Mouse (Mus musculus): Measurements from ENCODE around the gene Tbca. TPM values are rescaled to one million over a fixed set of nuclear protein-coding genes. Genes with fewer than 3 reads are reported as not detected.

The Tbca gene
- polyA plus RNA-seq, 1 experiment from 2014 or later, result 330 TPM

DNA sequence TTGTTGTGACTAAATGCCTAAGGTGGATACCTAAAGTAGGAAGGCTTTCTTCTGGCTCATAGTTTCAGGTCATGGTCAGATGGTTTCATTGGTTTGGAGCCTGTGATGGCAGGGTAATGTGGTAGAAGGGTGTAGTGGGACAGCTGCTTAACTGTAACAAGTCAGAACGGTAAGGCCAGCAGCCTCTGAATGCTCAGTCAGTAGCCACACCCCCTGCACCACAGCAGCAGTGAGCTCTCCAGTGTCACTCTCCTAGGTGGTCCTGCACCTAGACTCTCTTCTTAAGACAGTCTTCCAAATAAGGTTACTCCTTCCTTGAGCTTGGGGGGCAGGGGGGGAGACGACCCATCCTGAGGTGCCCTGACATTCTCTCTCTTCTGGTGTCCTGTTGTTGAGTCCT is 39.1 kb downstream of the Tbca start:
- DNase-seq (ENCODE audit: low spot score) (no peak), ATAC-seq (ENCODE audit: insufficient number of reproducible peaks, low FRiP score, low TSS enrichment, low read depth) (no peak)
- Histone ChIP-seq H3K9me3 (ENCODE audit: control insufficient read depth, low read length) (no peaks in the 10 kb centered on the region), H3K27me3 (ENCODE audit: control insufficient read depth, insufficient read depth, low read length) (no peaks in the 10 kb centered on the region), H3K4me2 (ENCODE audit: low read depth, severe bottlenecking) (no peak overlapping the region), H3K36me3 (ENCODE audit: control insufficient read depth, insufficient read depth, low read length) (no peaks in the 10 kb centered on the region), H3K4me3 (ENCODE audit: low read depth, low read length) (no peak overlapping the region), H3K27ac (replicated peaks; ENCODE audit: low read depth, low read length) (no peak overlapping the region), H3K4me1 (ENCODE audit: control insufficient read depth, insufficient read depth, low read length) (no peaks in the 10 kb centered on the region), H3K9ac (ENCODE audit: low read length) (no peak overlapping the region)
- 67% methylated on average over 2 of the region's 2 CpGs for WGBS

DNA sequence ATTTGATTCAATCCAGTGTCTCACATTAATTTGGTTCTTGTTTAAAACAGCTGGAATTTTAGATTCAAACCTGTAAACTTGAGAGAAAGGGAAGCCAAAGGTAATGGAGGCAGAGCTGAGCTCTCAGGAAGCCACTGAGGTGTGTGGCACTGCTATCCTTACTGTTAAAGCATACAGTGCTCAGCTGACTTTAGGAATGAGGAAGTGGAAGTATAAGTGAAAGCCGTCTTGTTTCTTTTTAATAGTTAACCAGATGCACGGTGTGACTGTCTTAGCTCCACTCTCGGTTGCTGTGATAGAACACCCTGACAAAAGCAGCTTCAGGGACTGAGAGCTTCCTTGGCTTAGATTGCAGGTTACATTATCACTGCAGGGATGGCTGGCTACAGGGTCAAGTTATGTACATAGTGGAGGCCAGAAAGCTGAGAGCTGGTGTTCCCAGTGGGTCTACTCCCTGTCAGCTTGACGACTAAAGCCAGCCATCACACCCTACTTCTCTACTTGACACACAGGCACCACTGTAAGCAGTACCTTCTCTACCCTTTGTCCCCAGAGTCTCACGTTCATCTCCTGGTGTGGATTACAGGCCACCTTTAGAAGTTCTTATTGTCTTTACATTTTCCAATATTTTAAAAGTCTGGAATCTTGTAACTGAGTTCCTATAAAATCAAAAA is 49.5 kb downstream of the Tbca start:
- peaks cover 8% of the 10 kb centered on the region; the same call in 1 of the 2 replicates for H3K36me3 ChIP-seq (ENCODE audit: control insufficient read depth, insufficient read depth, low read length)
- ATAC-seq (ENCODE audit: insufficient number of reproducible peaks, low FRiP score, low TSS enrichment, low read depth) (no peak), DNase-seq (ENCODE audit: low spot score) (no peak)
- no peaks in the 10 kb centered on the region for H3K9me3 ChIP-seq (ENCODE audit: control insufficient read depth, low read length)
- WGBS, result 85% methylated on average over 5 of the region's 5 CpGs
- H3K27ac ChIP-seq (replicated peaks; ENCODE audit: low read depth, low read length), result no peak overlapping the region
- no peaks in the 10 kb centered on the region for H3K27me3 ChIP-seq (ENCODE audit: control insufficient read depth, insufficient read depth, low read length)
- no peak overlapping the region for H3K4me3 ChIP-seq (ENCODE audit: low read depth, low read length)
- no peaks in the 10 kb centered on the region for H3K4me1 ChIP-seq (ENCODE audit: control insufficient read depth, insufficient read depth, low read length)
- no peak overlapping the region for H3K4me2 ChIP-seq (ENCODE audit: low read depth, severe bottlenecking)
- no peak overlapping the region for H3K9ac ChIP-seq (ENCODE audit: low read length)

DNA sequence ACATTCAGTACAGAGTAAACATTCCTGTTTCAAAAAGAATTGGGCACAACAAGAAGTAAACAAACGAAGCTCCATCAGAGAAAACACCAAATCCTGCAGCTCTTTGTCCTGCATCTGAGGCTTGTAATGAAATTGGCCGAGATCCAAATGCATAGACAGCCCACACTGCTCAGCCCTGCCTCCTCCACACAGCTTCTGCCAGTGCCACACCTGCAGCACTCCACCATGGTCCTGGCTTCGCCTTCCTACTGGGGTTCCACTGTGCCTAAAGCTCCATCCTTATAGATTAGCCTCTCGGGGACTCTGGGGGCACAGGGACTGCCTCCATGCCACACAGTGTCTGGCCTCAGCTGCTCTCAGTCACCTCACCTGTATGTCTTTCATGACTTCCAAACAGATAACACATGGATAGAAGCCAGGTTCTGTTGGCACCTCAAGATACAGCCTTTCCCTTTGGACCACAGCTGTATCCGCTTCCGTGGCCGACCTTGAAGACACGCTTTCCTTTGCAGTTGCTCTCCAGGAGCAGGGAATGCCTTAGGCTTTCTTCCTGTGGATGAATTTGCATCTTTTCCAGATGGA is 50.1 kb downstream of the Tbca start:
- no peak overlapping the region for H3K4me3 ChIP-seq (ENCODE audit: low read depth, low read length)
- ATAC-seq (ENCODE audit: insufficient number of reproducible peaks, low FRiP score, low TSS enrichment, low read depth), result no peak
- H3K9me3 ChIP-seq (ENCODE audit: control insufficient read depth, low read length), result no peaks in the 10 kb centered on the region
- peaks cover 8% of the 10 kb centered on the region; the same call in 1 of the 2 replicates for H3K36me3 ChIP-seq (ENCODE audit: control insufficient read depth, insufficient read depth, low read length)
- 90% methylated on average over 8 of the region's 8 CpGs for WGBS
- H3K9ac ChIP-seq (ENCODE audit: low read length), result no peak overlapping the region
- H3K27ac ChIP-seq (replicated peaks; ENCODE audit: low read depth, low read length), result no peak overlapping the region
- no peaks in the 10 kb centered on the region for H3K27me3 ChIP-seq (ENCODE audit: control insufficient read depth, insufficient read depth, low read length)
- no peak overlapping the region for H3K4me2 ChIP-seq (ENCODE audit: low read depth, severe bottlenecking)
- no peaks in the 10 kb centered on the region for H3K4me1 ChIP-seq (ENCODE audit: control insufficient read depth, insufficient read depth, low read length)
- DNase-seq (ENCODE audit: low spot score), result no peak

DNA sequence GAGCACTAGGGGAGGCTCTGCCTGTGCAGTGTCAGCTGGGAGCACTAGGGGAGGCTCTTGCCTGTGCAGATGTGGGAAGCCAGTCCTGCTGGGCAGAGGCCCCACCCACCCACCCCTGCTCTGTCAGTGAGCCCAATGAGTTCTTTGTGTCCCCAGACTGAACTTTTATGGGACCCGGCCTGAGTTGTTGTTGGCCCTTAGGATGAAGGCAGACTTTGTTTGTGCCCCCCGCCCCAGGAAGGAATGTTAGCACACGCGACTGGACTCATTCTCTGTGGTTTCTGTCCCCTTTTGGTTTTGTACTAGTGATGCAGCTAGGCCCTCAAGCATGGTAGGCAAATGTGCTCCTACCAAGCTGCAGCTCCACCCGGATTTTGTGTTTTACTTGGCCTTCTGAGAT is 54.5 kb downstream of the Tbca start:
- Histone ChIP-seq H3K4me3 (ENCODE audit: low read depth, low read length) (no peak overlapping the region), H3K27ac (replicated peaks; ENCODE audit: low read depth, low read length) (no peak overlapping the region), H3K27me3 (ENCODE audit: control insufficient read depth, insufficient read depth, low read length) (no peaks in the 10 kb centered on the region), H3K4me1 (ENCODE audit: control insufficient read depth, insufficient read depth, low read length) (no peaks in the 10 kb centered on the region), H3K4me2 (ENCODE audit: low read depth, severe bottlenecking) (no peak overlapping the region), H3K36me3 (ENCODE audit: control insufficient read depth, insufficient read depth, low read length) (peaks cover 8% of the 10 kb centered on the region; the same call in 1 of the 2 replicates), H3K9ac (ENCODE audit: low read length) (no peak overlapping the region), H3K9me3 (ENCODE audit: control insufficient read depth, low read length) (no peaks in the 10 kb centered on the region)
- ATAC-seq (ENCODE audit: insufficient number of reproducible peaks, low FRiP score, low TSS enrichment, low read depth), result no peak
- WGBS, result 69% methylated on average over 5 of the region's 5 CpGs
- DNase-seq (ENCODE audit: low spot score), result no peak

DNA sequence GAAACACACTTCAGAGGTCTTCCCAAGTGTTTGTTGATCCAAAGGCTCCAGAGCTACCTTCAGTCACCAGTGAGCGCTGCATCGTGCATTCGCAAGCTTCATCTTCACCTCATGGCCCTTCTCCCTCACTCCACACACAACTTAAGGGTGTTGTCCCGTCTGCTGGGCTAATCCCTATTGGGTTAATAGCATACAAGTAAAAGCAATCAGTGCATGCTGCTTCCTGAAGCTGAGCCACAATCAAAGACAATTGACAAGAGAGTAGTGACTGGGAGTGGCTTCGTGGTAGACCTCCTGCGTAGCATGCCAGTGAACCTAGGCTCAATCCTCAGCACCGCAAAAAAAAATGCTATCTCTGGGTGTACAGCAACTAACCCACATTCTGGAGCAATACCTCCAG is 59.2 kb downstream of the Tbca start:
- Histone ChIP-seq H3K4me3 (ENCODE audit: low read depth, low read length) (no peak overlapping the region), H3K9ac (ENCODE audit: low read length) (no peak overlapping the region), H3K4me1 (ENCODE audit: control insufficient read depth, insufficient read depth, low read length) (no peaks in the 10 kb centered on the region), H3K27me3 (ENCODE audit: control insufficient read depth, insufficient read depth, low read length) (no peaks in the 10 kb centered on the region), H3K4me2 (ENCODE audit: low read depth, severe bottlenecking) (no peak overlapping the region), H3K9me3 (ENCODE audit: control insufficient read depth, low read length) (no peaks in the 10 kb centered on the region), H3K36me3 (ENCODE audit: control insufficient read depth, insufficient read depth, low read length) (no peaks in the 10 kb centered on the region), H3K27ac (replicated peaks; ENCODE audit: low read depth, low read length) (no peak overlapping the region)
- 79% methylated on average over 7 of the region's 7 CpGs for WGBS
- DNase-seq (ENCODE audit: low spot score), result no peak
- ATAC-seq (ENCODE audit: insufficient number of reproducible peaks, low FRiP score, low TSS enrichment, low read depth), result no peak

DNA sequence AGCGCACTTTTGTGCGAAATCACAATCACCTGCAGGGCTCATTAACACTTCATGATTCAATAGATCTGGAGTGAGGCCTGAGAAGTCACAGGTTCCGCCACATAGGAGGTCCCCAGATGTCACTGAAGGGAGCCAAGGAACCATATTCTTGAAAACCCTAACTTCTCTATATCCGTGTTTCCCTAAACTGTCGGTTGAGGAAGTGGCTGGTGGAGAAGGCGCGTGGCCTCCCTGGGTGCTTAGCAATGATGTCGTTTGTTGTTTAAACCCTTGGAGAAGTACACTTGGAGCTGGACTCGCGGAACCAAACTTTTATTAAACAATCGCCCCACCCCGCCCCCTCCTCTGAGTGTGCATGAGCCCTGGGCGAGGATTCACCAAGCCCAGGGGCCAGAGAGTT is 60.6 kb downstream of the Tbca start:
- DNase-seq (ENCODE audit: low spot score) (no peak), ATAC-seq (ENCODE audit: insufficient number of reproducible peaks, low FRiP score, low TSS enrichment, low read depth) (no peak)
- H3K27ac ChIP-seq (replicated peaks; ENCODE audit: low read depth, low read length), result no peak overlapping the region
- WGBS, result 54% methylated on average over 13 of the region's 13 CpGs
- no peak overlapping the region for H3K4me3 ChIP-seq (ENCODE audit: low read depth, low read length)
- no peak overlapping the region for H3K9ac ChIP-seq (ENCODE audit: low read length)
- H3K4me1 ChIP-seq (ENCODE audit: control insufficient read depth, insufficient read depth, low read length), result no peaks in the 10 kb centered on the region
- no peaks in the 10 kb centered on the region for H3K9me3 ChIP-seq (ENCODE audit: control insufficient read depth, low read length)
- H3K36me3 ChIP-seq (ENCODE audit: control insufficient read depth, insufficient read depth, low read length), result no peaks in the 10 kb centered on the region
- H3K4me2 ChIP-seq (ENCODE audit: low read depth, severe bottlenecking), result no peak overlapping the region
- no peaks in the 10 kb centered on the region for H3K27me3 ChIP-seq (ENCODE audit: control insufficient read depth, insufficient read depth, low read length)

DNA sequence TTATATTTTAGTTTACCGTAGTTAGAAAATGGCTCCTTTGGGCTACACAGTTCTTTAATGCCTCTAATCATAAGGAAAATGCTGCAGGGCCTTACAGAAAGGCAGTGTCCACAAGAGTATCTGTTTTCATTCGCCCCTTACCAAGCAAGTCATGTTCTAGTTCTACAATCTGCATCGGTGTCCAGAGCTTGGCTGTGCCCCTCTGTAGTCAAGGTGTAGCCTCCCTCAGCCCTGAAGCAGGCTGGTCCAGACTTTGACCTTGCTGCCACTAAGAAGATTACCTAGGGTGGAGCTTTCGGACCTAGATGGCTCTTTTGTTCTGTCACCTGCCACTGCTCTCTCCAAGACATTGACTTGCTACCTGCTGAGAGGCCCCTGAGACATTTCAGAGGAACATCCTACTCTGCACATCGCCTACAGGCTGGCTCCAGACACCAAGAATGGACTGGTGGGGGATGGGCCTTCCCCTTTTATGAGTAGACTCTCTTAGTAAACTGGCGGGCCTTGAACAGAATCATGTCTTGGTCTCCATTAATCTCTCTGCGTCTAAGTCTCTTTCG is 69.4 kb downstream of the Tbca start:
- Histone ChIP-seq H3K27ac (replicated peaks; ENCODE audit: low read depth, low read length) (no peak overlapping the region), H3K9ac (ENCODE audit: low read length) (no peak overlapping the region), H3K9me3 (ENCODE audit: control insufficient read depth, low read length) (no peaks in the 10 kb centered on the region), H3K4me1 (ENCODE audit: control insufficient read depth, insufficient read depth, low read length) (0 out of 2 replicates have a peak, but pooled peaks cover 2% of the 10 kb centered on the region), H3K36me3 (ENCODE audit: control insufficient read depth, insufficient read depth, low read length) (no peaks in the 10 kb centered on the region), H3K4me3 (ENCODE audit: low read depth, low read length) (no peak overlapping the region), H3K27me3 (ENCODE audit: control insufficient read depth, insufficient read depth, low read length) (no peaks in the 10 kb centered on the region), H3K4me2 (ENCODE audit: low read depth, severe bottlenecking) (no peak overlapping the region)
- no peak for ATAC-seq (ENCODE audit: insufficient number of reproducible peaks, low FRiP score, low TSS enrichment, low read depth)
- no peak for DNase-seq (ENCODE audit: low spot score)
- 71% methylated on average over 8 of the region's 8 CpGs for WGBS

DNA sequence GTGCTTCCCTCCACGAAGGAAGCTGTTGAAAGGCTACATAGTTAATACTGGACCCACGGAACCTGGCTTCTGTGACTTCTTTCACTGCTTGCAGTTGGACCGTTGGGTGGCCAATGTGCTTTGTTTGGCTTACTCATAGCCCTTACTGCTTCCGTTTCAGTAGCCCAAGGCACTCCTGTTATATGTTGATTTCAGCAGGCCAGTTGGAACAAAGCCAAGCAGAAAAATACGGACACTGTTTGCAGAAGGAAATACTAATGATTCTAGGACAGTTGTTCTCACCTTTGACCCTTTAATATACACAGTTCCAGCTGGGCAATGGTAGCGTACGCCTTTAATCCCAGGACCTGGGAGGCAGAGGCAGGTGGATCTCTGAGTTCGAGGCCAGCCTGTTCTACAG is 70.5 kb downstream of the Tbca start:
- no peak overlapping the region for H3K27ac ChIP-seq (replicated peaks; ENCODE audit: low read depth, low read length)
- 81% methylated on average over 8 of the region's 8 CpGs for WGBS
- no peaks in the 10 kb centered on the region for H3K9me3 ChIP-seq (ENCODE audit: control insufficient read depth, low read length)
- ATAC-seq (ENCODE audit: insufficient number of reproducible peaks, low FRiP score, low TSS enrichment, low read depth) (no peak), DNase-seq (ENCODE audit: low spot score) (no peak)
- no peaks in the 10 kb centered on the region for H3K36me3 ChIP-seq (ENCODE audit: control insufficient read depth, insufficient read depth, low read length)
- no peak overlapping the region for H3K9ac ChIP-seq (ENCODE audit: low read length)
- H3K27me3 ChIP-seq (ENCODE audit: control insufficient read depth, insufficient read depth, low read length), result no peaks in the 10 kb centered on the region
- H3K4me2 ChIP-seq (ENCODE audit: low read depth, severe bottlenecking), result no peak overlapping the region
- no peak overlapping the region for H3K4me3 ChIP-seq (ENCODE audit: low read depth, low read length)
- H3K4me1 ChIP-seq (ENCODE audit: control insufficient read depth, insufficient read depth, low read length), result 0 out of 2 replicates have a peak, but pooled peaks cover 2% of the 10 kb centered on the region
